Mouse (Mus musculus): ENCODE measurements around the gene Nfkbib.

- TF ChIP-seq POLR2A (IDR thresholded peaks at IDR 0.05; ENCODE audit: borderline replicate concordance, low read depth, low read length), result no peak
- no peak for TF ChIP-seq CTCF (IDR thresholded peaks at IDR 0.05; ENCODE audit: low read depth, low read length)
Measured at GRCm38 (mm10) chr7:28808957-28809393, 41.7 kb upstream of the Nfkbib start.
